Comparison of ENCODE assay signal across 18 mouse cellular contexts in the genomic region with DNA sequence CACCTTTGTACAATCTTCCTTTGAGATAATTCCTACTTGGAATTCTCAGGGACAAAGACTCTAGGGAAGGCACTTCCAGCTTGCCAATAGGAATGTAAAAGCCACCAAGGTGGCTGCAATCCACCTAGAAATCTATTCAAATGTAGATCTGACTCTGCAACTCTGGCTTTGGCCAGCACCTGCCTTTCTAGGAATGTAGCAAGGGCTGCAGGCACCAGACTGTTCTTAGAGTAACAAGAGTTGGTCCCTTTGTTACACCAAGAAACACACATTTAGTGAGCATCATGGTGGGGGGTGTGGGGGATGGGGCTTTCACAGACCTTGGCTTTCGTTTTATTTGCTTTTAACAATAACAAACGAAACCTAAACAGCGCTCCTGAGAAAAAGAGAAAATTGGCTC.
A peak's percentile ranks its signal among the peaks of the same experiment; 100 is the strongest.
DNase-seq lines count a peak whose midpoint lies in the region; ATAC-seq and TF ChIP-seq lines count a peak whose summit lies in the region.
"Had no signal": no experiment of that assay in that cellular context is flagged by ENCODE, and none has a peak within 500 bp of the region (broad histone marks: within the 10 kb centered on the region; RNA-seq: fewer than 3 reads in every experiment).

No protein-coding gene starts in this region.

- H3K27ac ChIP-seq in hindbrain, embryonic 14.5 days = peak overlapping the region; percentile 52; the same call in 1 of the 2 replicates
- H3K27ac ChIP-seq in hindbrain, postnatal 0 days = no peak overlapping the region
- peak overlapping the region; percentile 34; the same call in 1 of the 2 replicates for H3K27ac ChIP-seq in neural tube, embryonic 14.5 days (ENCODE audit: low read depth, low read length)
- H3K27ac ChIP-seq: forebrain, embryonic 13.5 days; intestine, embryonic 15.5 days had no signal

- no peak overlapping the region for H3K4me2 ChIP-seq in hindbrain, embryonic 14.5 days (replicated peaks)
- H3K4me2 ChIP-seq in hindbrain, postnatal 0 days (ENCODE audit: low read depth, low read length) = no peak overlapping the region
- no peak overlapping the region for H3K4me2 ChIP-seq in neural tube, embryonic 14.5 days (ENCODE audit: low read depth, low read length)
- H3K4me2 ChIP-seq: forebrain, embryonic 13.5 days; intestine, embryonic 15.5 days had no signal

- no peak overlapping the region for H3K9ac ChIP-seq in hindbrain, embryonic 14.5 days
- H3K9ac ChIP-seq in hindbrain, postnatal 0 days (replicated peaks; ENCODE audit: low read length) = no peak overlapping the region
- H3K9ac ChIP-seq in neural tube, embryonic 14.5 days (replicated peaks; ENCODE audit: low read depth, low read length) = no peak overlapping the region
- H3K9ac ChIP-seq: forebrain, embryonic 13.5 days; forebrain, postnatal 0 days; intestine, embryonic 15.5 days had no signal

- WGBS in hindbrain, embryonic 14.5 days = 73% methylated on average over 3 of the region's 3 CpGs
- WGBS in hindbrain, postnatal 0 days = 75% methylated on average over 3 of the region's 3 CpGs
- WGBS in neural tube, embryonic 14.5 days = 58% methylated on average over 3 of the region's 3 CpGs

- no peak for ATAC-seq in hindbrain, embryonic 14.5 days (ENCODE audit: low FRiP score)
- ATAC-seq in hindbrain, postnatal 0 days = no peak
- ATAC-seq in neural tube, embryonic 14.5 days (ENCODE audit: low read depth) = 0 out of 2 replicates have a peak, but pooled peaks have one; percentile 14
- ATAC-seq: forebrain, embryonic 13.5 days; forebrain, postnatal 0 days; hindbrain, embryonic 16.5 days; intestine, embryonic 15.5 days had no signal

- H3K27me3 ChIP-seq in hindbrain, embryonic 14.5 days (ENCODE audit: control insufficient read depth, insufficient read depth, low read length) = no peaks in the 10 kb centered on the region
- H3K27me3 ChIP-seq in hindbrain, postnatal 0 days (ENCODE audit: insufficient read depth, low read length) = no peaks in the 10 kb centered on the region
- no peaks in the 10 kb centered on the region for H3K27me3 ChIP-seq in neural tube, embryonic 14.5 days (ENCODE audit: control insufficient read depth, insufficient read depth, low read length)
- H3K27me3 ChIP-seq: forebrain, embryonic 13.5 days; intestine, embryonic 15.5 days had no signal

- H3K9me3 ChIP-seq in hindbrain, embryonic 14.5 days (ENCODE audit: control insufficient read depth, low read length) = no peaks in the 10 kb centered on the region
- no peaks in the 10 kb centered on the region for H3K9me3 ChIP-seq in hindbrain, postnatal 0 days (ENCODE audit: low read length)
- no peaks in the 10 kb centered on the region for H3K9me3 ChIP-seq in neural tube, embryonic 14.5 days (ENCODE audit: control insufficient read depth, low read length)
- H3K9me3 ChIP-seq: forebrain, embryonic 13.5 days; intestine, embryonic 15.5 days had no signal

- no peak for DNase-seq in hindbrain, embryonic 14.5 days (ENCODE audit: low spot score)
- no peak for DNase-seq in hindbrain, postnatal 0 days (ENCODE audit: low spot score)
- DNase-seq in ZHBTc4 (ENCODE audit: low read depth, low spot score) = peak; percentile 54
- no peak for DNase-seq in kidney, postnatal 36 days
- DNase-seq in T-cell, adult 2 months (ENCODE audit: low spot score) = no peak
- DNase-seq: adrenal gland, adult 2 months; adrenal gland, postnatal 25 days; cerebellum, adult 18-20 months; cerebellum, adult 9-11 months; cerebellum, postnatal 36 days; forebrain, postnatal 0 days; gastrocnemius, postnatal 14 days; heart, postnatal 14 days had no signal

- H3K4me1 ChIP-seq in hindbrain, embryonic 14.5 days (replicated peaks; ENCODE audit: control insufficient read depth, insufficient read depth, low read length) = no peaks in the 10 kb centered on the region
- peaks cover 9% of the 10 kb centered on the region; the same call in 1 of the 2 replicates for H3K4me1 ChIP-seq in hindbrain, postnatal 0 days (ENCODE audit: insufficient read depth, low read length)
- 0 out of 2 replicates have a peak, but pooled peaks cover 2% of the 10 kb centered on the region for H3K4me1 ChIP-seq in neural tube, embryonic 14.5 days (ENCODE audit: control insufficient read depth, insufficient read depth, low read length)
- H3K4me1 ChIP-seq: intestine, embryonic 15.5 days had no signal

- no peak overlapping the region for H3K4me3 ChIP-seq in hindbrain, embryonic 14.5 days (replicated peaks; ENCODE audit: low read length)
- H3K4me3 ChIP-seq in hindbrain, postnatal 0 days (ENCODE audit: low read length) = no peak overlapping the region
- no peak overlapping the region for H3K4me3 ChIP-seq in neural tube, embryonic 14.5 days (ENCODE audit: low read depth, low read length)
- H3K4me3 ChIP-seq: forebrain, embryonic 13.5 days; intestine, embryonic 15.5 days had no signal

- H3K36me3 ChIP-seq in hindbrain, embryonic 14.5 days (replicated peaks; ENCODE audit: control insufficient read depth, insufficient read depth) = no peaks in the 10 kb centered on the region
- no peaks in the 10 kb centered on the region for H3K36me3 ChIP-seq in hindbrain, postnatal 0 days (ENCODE audit: insufficient read depth, low read length)
- H3K36me3 ChIP-seq in neural tube, embryonic 14.5 days (ENCODE audit: control insufficient read depth, insufficient read depth, low read length) = no peaks in the 10 kb centered on the region
- H3K36me3 ChIP-seq: G1E; intestine, embryonic 15.5 days had no signal

- TF ChIP-seq CTCF in hindbrain, postnatal 0 days (IDR thresholded peaks at IDR 0.05; ENCODE audit: low read depth) = no peak
